Mouse (Mus musculus) midbrain, embryonic 16.5 days (tissue): ENCODE results near the gene Adamts3. TPM values are rescaled to one million over a fixed set of nuclear protein-coding genes. Genes with fewer than 3 reads are reported as not detected.

Source experiments
- ATAC-seq: fragments of 200-750 bp; cut with Nextera tagmentation; 2 replicates; pipeline ENCODE4 v1.8.0; 2017; ENCODE audit warnings: moderate TSS enrichment
- H3K27ac ChIP-seq: fragments of 300-500 bp; sonication (generic); 2 replicates; pipeline ENCODE4 v1.5.1; 2014; ENCODE audit warnings: mild to moderate bottlenecking, low read length, mixed read lengths
- H3K27me3 ChIP-seq: fragments of 300-500 bp; sonication (generic); 2 replicates; pipeline ENCODE4 v1.6.1; 2014; ENCODE audit warnings: low read depth, low read length, mixed read lengths; ENCODE audit not compliant: control insufficient read depth, insufficient read depth
- H3K36me3 ChIP-seq: fragments of 300-500 bp; sonication (generic); 2 replicates; pipeline ENCODE4 v1.6.1; 2014; ENCODE audit warnings: mild to moderate bottlenecking, low read length, moderate library complexity, mixed read lengths; ENCODE audit not compliant: control insufficient read depth, insufficient read depth
- H3K4me1 ChIP-seq: fragments of 300-500 bp; sonication (generic); 2 replicates; pipeline ENCODE4 v1.6.1; 2014; ENCODE audit warnings: mild to moderate bottlenecking, low read length, mixed read lengths; ENCODE audit not compliant: control insufficient read depth, insufficient read depth
- H3K4me2 ChIP-seq: fragments of 300-500 bp; sonication (generic); 2 replicates; pipeline ENCODE4 v1.6.1; 2014; ENCODE audit warnings: mild to moderate bottlenecking, low read length, mixed read lengths
- H3K4me3 ChIP-seq: fragments of 300-500 bp; sonication (generic); 2 replicates; pipeline ENCODE4 v1.5.1; 2014; ENCODE audit warnings: low read depth, mild to moderate bottlenecking, low read length, moderate library complexity, mixed read lengths
- H3K9ac ChIP-seq: fragments of 300-500 bp; sonication (generic); 2 replicates; pipeline ENCODE4 v1.6.1; 2014; ENCODE audit warnings: low read depth, low read length, mixed read lengths
- H3K9me3 ChIP-seq: fragments of 300-500 bp; sonication (generic); replicated peaks from 2 replicates; pipeline ENCODE4 v1.6.1; 2014; ENCODE audit warnings: mild to moderate bottlenecking, low read length, mixed read lengths; ENCODE audit not compliant: control insufficient read depth, poor library complexity, severe bottlenecking
- WGBS: fragments of 180-500 bp; shearing (Covaris S2); extraction: QIAGEN DNeasy Blood & Tissue Kit; methylation state at CpG from one replicate; pipeline ENCODE4 v1.1.7; 2014; 5-methylcytosine and 5-hydroxymethylcytosine counted together
- polyA plus RNA-seq: library from polyadenylated mRNA; unstranded; fragments of >200 nt; fragmentation: Nextera tagmentation; extraction: Ambion mirVana; gene quantifications from 2 replicates; pipeline ENCODE4 v1.2.1, GENCODE M21; 2015

Gene Adamts3
- polyA plus RNA-seq, 1 experiment from 2014 or later: 4.6 TPM

DNA sequence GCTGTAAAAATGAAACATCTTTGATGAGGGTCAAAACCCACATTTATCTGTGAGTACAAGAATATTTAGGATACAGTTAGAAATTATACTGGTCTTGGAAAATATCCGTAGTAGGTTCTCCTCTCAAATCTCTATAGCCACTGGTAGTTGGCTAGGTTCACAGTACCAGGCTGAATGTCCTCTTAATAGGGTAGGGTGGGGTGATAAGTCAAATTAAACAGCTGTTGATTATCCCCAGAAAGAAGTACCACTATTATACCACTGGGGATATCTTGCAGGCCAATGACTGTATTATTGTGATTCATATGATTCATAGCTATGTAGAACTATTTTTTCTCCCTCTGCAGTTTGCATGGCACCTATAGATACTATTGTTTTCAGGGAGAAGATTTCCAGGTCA is 228.8 kb downstream of the Adamts3 start:
- Histone ChIP-seq H3K9ac (no peak overlapping the region), H3K4me2 (no peak overlapping the region), H3K4me1 (no peaks in the 10 kb centered on the region), H3K27me3 (no peaks in the 10 kb centered on the region), H3K4me3 (no peak overlapping the region), H3K36me3 (no peaks in the 10 kb centered on the region), H3K9me3 (no peaks in the 10 kb centered on the region), H3K27ac (no peak overlapping the region)
- no peak for ATAC-seq
- 87% methylated on average over 1 of the region's 1 CpGs for WGBS

DNA sequence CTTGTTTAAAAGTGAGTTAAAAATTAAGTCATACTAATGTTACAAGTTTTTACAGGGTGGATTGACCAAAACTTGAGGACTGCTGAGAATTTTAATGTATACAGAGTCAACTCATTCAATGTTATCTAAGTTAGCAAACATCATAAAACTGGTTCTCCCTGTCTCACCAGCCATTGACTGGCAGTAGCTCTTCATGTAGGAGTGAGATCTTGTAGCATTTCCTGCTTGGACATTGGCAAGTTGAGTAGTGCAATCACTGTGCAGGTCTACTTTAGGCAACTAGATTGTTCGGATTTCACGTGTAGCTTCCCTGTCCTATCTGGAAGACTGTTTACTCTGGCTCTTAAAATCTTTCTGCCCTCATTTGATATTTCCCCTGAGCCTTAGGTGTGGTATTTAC is 229.3 kb downstream of the Adamts3 start:
- Histone ChIP-seq H3K4me1 (no peaks in the 10 kb centered on the region), H3K4me3 (no peak overlapping the region), H3K9ac (no peak overlapping the region), H3K4me2 (no peak overlapping the region), H3K36me3 (no peaks in the 10 kb centered on the region), H3K9me3 (no peaks in the 10 kb centered on the region), H3K27me3 (no peaks in the 10 kb centered on the region), H3K27ac (no peak overlapping the region)
- ATAC-seq: no peak
- 87% methylated on average over 2 of the region's 2 CpGs for WGBS

DNA sequence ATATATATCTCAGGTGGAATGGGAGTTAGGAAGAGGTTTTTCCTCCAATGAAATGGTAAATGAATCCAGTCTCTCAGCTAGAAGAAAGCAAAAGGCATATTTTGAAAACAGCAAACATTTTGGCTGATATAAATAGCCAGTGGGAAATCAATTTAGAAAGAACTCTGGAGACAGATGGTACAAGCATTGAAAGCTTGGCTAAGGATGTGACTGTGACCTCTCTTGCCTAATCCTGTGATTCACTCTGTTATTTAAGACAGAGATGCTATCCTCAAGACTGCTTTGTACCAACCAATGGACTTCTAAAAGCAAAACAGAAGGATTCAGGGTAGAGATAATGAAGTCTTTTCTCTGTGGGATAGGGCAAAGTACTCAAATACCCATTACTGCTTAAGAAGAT is 236.2 kb downstream of the Adamts3 start:
- no peak for ATAC-seq

DNA sequence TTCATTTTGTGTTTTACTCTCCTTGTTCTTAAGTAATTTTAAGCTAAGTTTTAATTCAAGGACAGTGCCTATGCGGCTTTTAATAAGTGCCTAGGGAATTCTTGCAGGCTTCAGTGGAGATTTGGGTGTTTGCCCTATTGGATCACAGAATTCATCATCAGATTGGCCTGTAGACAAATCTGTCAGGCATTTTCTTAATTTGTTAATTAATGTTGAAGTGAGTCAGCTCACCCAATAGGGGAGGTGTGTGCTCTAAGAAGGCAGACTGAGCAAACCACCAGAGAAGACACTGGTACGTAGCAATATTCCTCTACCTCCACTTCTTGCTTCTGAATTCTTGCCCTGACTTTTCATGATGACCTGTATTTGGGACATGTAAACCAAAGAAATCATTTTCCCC is 247.7 kb downstream of the Adamts3 start:
- Histone ChIP-seq H3K9me3 (no peaks in the 10 kb centered on the region), H3K36me3 (no peaks in the 10 kb centered on the region), H3K27ac (no peak overlapping the region), H3K9ac (no peak overlapping the region), H3K4me2 (no peak overlapping the region), H3K4me3 (no peak overlapping the region), H3K4me1 (no peaks in the 10 kb centered on the region), H3K27me3 (no peaks in the 10 kb centered on the region)
- no peak for ATAC-seq
- 91% methylated on average over 2 of the region's 2 CpGs for WGBS

More for the DNA sequence above, 236.2 kb downstream of the Adamts3 start:
- no peak overlapping the region for H3K27ac ChIP-seq
- H3K9ac ChIP-seq: no peak overlapping the region
- H3K4me3 ChIP-seq: no peak overlapping the region
- H3K36me3 ChIP-seq: no peaks in the 10 kb centered on the region
- no peaks in the 10 kb centered on the region for H3K4me1 ChIP-seq
- no peaks in the 10 kb centered on the region for H3K9me3 ChIP-seq
- H3K4me2 ChIP-seq: no peak overlapping the region
- no peaks in the 10 kb centered on the region for H3K27me3 ChIP-seq

DNA sequence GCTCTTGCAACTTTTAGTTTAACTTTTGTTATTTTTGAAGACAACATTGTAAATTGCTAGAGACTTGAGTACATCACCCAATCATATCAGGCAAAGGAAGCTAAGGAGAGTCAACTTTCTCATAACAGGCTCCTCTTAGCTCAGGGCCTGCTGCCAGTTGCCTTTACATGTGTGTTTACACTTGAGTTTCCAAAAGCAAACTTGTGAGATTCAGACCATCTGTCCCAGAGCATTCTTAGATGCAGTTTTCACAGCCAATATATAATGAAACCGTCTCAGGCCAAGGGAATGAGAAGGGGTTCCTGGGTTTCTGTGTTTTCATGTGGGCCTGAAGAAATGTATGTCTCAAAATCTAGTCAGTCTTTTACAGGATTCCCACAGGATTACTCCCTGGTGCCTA is 251.5 kb downstream of the Adamts3 start:
- H3K9ac ChIP-seq: no peak overlapping the region
- no peak overlapping the region for H3K27ac ChIP-seq
- no peaks in the 10 kb centered on the region for H3K4me1 ChIP-seq
- no peaks in the 10 kb centered on the region for H3K9me3 ChIP-seq
- ATAC-seq: no peak
- WGBS: 74% methylated on average over 1 of the region's 1 CpGs
- no peak overlapping the region for H3K4me2 ChIP-seq
- H3K4me3 ChIP-seq: no peak overlapping the region
- H3K27me3 ChIP-seq: no peaks in the 10 kb centered on the region
- H3K36me3 ChIP-seq: no peaks in the 10 kb centered on the region
